Mouse (Mus musculus): ENCODE measurements around the gene Slc24a4. TPM values are rescaled to one million over a fixed set of nuclear protein-coding genes. Genes with fewer than 3 reads are reported as not detected.

The Slc24a4 gene
- 10 to 100 TPM; 37.4 to 44.6 TPM for total RNA-seq (2021)

DNA sequence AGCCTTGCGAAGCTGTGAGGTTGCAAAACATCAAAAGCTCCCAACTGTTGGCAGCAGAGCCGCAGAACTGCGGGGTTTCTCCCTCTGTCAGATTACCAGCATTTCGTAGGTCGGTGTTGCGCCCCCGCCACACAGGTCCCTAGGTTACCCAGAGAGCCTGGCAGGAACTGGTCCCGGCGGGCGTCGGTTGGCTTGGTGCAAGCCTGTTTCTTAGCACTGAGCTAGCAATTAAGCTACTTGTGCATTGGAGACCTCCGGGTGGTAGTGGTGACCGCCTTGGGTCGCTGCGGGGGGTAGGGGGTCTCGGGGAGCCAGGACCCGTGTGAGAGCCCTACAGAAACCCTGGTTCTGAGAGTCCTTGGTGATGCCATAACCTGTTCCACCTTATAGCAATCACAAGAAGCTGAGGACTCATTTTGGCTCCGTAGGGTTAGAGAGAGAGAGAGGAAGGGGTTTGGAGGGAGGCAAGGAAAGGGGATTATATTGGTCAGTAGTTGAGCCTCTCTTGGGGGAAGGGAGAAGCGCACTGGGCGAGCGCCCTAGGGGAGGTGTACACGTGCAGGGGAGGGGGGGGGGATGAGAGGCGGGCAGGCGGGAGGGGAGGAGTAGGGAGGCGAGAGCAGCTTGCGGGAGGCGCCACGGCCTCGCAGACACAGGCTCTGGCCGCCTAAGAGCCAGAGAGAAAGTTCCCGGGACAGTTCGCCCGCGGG, at the start of gene Slc24a4:
Gene Slc24a4 (plus strand): TSS at position 653 of the 710 bp plus-strand sequence.
- intact Hi-C loops (cut with DNase I): loop anchor here (5.0 kb wide), 3 partner anchors 71 to 126 kb away; no protein-coding TSS in a partner anchor
- peak; percentile 47 to 61 for DNase-seq (ENCODE audit: low spot score in 2 of 2)

DNA sequence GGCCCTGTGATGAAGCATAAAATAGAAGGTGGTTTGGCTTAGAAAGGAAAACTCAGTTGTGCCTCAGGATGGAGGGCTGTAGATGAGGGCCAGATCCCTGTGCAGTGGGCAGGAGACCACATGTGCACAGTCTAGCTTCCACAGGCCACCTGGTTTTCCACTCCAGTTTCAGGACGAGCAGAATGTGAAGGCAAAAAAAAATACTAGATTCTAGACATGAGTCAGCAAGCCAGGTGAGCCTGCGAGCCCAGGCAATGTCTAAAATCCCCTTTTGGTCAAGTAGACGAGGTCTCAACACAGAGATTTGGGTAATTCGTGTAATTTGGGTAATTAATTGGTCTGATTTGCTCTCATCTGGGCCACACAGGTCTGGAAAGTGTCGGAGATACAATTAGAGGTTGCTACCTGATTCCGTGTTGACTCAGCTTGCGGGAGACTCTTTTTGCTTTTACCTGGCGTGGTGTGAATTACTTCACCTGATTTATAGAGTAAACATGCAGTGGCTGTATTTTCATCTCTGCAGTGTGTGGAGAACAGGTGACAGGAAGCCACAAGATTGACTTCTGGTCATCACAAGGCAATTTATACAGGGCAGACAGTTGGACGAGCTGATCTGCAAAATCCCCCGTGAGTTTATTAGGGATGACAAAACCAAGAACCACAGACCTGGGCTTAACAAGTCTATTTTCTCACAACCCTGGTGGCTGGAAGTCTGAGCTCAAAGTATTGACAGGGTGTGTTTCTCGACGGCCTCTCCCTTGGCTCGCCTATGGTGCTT, 45.7 kb upstream of the Slc24a4 start:
- intact Hi-C loops (cut with DNase I): no loop called here
- peak in 1 of 2 experiments; percentile 39 for DNase-seq (ENCODE audit: low spot score in 2 of 2)

- intact Hi-C loops (cut with DNase I): no loop called here
- DNase-seq (ENCODE audit: low spot score in 2 of 2): no peak
These were observed 38.0 kb upstream of the Slc24a4 start for GRCm38 (mm10) chr12:102090535-102090934.

GRCm38 (mm10) chr12:102092342-102093094, 36.0 kb upstream of the Slc24a4 start:
- intact Hi-C loops (cut with DNase I): no loop called here

GRCm38 (mm10) chr12:102105990-102106389, 22.5 kb upstream of the Slc24a4 start:
- DNase-seq (ENCODE audit: low spot score in 2 of 2): no peak
- intact Hi-C loops (cut with DNase I): no loop called here

More at GRCm38 (mm10) chr12:102092342-102093094, 36.0 kb upstream of the Slc24a4 start:
- DNase-seq (ENCODE audit: low spot score in 2 of 2): no peak

DNA sequence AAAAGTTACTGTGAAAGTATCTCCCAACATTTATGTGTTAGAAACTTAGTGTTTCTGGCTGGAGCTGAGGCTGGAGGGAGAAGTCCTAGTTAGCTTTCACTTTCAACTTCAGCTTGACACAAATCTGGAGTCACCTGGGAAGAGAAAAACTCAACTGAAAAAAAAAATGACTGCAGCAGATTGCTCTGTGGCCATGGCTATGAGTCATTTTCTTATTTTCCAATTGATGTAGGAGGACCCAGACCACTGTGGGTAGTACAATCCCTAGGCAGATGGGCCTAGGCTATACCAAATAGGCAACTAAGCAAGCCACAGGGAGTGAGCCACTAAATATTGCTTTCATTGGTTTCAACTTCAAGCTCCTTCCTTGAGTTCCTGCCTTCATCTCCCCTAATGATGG, 19.7 kb upstream of the Slc24a4 start:
- DNase-seq (ENCODE audit: low spot score in 2 of 2): no peak
- intact Hi-C loops (cut with DNase I): no loop called here

DNA sequence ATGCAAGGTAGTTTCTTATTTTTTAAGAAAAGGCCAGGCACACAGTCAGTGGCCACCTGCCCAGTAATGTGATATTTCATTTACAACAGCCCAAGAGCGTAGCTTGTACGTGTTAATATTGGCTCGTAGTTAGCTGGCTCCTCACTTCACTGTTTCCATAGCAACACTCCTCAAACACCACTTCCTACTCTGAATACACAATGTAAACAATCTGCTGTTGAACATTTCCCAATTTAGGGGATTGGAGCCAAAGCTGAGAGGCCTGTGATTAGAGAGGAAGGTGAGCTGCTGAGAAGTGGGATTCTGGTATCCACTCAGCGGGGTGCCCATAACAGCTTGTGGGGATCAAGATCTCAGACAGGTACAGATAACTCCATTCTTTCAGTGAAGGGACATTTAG, 16.0 kb upstream of the Slc24a4 start:
- intact Hi-C loops (cut with DNase I): no loop called here

GRCm38 (mm10) chr12:102112901-102113300, 15.6 kb upstream of the Slc24a4 start:
- DNase-seq (ENCODE audit: low spot score in 2 of 2): no peak
- intact Hi-C loops (cut with DNase I): no loop called here

More for the DNA sequence above, 16.0 kb upstream of the Slc24a4 start:
- peak; percentile 45 for DNase-seq (ENCODE audit: low spot score in 2 of 2)

GRCm38 (mm10) chr12:102113391-102113790, 15.1 kb upstream of the Slc24a4 start:
- intact Hi-C loops (cut with DNase I): no loop called here
- DNase-seq (ENCODE audit: low spot score in 2 of 2): no peak

- intact Hi-C loops (cut with DNase I): no loop called here
- no peak for DNase-seq (ENCODE audit: low spot score in 2 of 2)
These were observed 12.0 kb upstream of the Slc24a4 start for GRCm38 (mm10) chr12:102116580-102116979.

DNA sequence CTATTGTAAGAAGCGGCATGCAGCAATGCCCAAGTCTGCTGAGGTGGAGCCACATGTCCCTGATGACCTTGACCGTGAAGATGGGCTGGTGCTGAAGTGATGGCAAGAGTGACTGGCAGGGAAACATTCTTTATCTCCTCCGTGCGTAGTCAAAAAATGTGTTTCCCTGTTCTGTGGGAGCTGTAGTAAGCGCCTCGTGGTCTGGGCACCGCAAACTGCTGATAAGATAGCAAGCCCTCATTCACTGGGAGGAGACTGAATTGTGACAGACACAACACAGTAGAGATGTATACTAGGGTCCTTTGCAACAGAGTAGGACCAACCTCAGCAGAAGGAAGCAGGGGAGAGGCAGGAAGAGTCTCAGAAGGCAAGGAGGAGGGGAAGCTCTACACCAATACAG, 10.5 kb upstream of the Slc24a4 start:
- DNase-seq (ENCODE audit: low spot score in 2 of 2): no peak
- intact Hi-C loops (cut with DNase I): no loop called here

DNA sequence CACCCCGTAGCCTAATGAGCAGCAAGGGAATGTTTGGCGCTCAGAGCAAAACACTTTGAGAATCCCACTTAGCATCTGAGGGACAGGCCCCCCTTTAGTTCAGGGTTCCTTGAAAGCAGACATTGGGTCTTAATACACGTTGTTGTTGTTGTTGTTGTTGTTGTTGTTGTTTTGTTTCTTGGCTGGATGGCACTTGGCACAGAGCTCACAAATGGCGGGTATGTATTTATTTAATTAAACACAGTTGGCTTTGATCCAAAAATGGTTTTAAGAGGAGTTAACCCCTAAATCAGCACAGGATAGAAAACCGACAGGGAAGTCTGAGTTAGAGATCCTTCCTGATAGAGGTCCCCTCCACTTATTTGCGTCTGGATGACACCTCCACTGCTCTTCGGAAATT, 932 bp upstream of the Slc24a4 start:
- intact Hi-C loops (cut with DNase I): loop anchor here (5.0 kb wide), 3 partner anchors 70 to 125 kb away; no protein-coding TSS in a partner anchor
- no peak for DNase-seq (ENCODE audit: low spot score in 2 of 2)

DNA sequence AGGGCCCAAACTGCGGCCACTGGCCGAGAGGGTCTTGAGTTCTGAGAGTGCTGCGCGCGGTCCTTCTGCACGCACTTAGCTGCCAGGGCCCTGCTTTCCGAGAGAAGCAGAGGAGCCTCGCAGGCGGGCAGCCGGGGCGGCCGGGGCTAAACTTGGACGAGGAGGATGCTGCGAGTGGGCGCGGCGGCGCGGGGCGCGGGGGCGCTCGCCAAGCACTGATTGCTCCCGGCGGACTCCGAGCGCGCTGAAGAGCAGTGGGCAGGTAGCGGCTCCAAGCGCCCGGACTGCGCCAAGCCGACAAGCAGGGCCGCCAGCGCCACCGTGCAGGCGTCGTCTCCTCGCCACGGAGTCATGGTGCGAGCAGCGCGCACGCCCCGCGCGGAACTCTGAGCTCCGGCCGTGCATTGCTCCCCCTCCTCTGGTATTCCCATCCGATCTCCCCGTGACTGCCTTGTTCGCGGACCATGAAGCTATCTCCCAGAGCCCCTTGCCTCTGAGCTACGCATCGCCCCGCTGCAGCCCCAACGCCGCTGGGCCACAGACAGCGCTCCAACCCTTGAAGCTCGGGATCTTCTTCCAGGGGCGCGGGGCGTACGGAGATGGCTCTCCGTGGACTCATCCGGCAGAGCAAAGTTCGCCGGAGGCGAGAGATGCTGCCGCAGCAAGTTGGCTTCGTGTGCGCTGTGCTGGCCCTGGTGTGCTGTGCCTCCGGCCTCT, 416 bp downstream of the Slc24a4 start:
- intact Hi-C loops (cut with DNase I): loop anchor here (5.0 kb wide), 3 partner anchors 72 to 127 kb away; no protein-coding TSS in a partner anchor
- peak; percentile 87 to 88 for DNase-seq (ENCODE audit: low spot score in 2 of 2)

DNA sequence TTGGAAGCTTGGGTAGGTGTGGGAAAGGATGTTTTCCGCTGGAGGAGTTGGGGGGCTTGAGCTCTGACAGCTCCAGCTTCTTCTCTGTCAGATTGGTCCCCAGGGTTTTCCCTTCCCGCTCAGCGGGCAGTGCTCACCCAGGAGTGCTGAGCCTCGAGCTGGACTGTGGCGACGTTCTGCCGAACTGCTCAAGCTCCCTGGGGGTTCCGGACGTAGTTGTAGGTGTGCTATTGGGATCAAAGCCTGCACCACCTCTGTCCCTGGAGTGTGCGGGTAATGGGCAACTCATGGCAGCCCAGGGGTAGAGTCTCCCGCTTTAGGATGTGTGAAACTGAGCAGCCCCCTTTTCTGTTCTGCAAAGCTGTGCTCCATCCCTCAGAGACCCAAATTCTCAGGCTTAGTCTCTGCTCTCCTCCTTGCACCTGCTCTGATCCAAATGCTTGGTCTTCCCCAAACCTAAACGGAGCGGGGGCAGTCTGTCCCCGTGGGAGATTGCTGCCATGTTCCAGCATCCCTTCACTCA, 1.0 kb downstream of the Slc24a4 start:
- intact Hi-C loops (cut with DNase I): loop anchor here (5.0 kb wide), 4 partner anchors 63 to 127 kb away; no protein-coding TSS in a partner anchor
- DNase-seq (ENCODE audit: low spot score in 2 of 2): peak; percentile 36 to 48

DNA sequence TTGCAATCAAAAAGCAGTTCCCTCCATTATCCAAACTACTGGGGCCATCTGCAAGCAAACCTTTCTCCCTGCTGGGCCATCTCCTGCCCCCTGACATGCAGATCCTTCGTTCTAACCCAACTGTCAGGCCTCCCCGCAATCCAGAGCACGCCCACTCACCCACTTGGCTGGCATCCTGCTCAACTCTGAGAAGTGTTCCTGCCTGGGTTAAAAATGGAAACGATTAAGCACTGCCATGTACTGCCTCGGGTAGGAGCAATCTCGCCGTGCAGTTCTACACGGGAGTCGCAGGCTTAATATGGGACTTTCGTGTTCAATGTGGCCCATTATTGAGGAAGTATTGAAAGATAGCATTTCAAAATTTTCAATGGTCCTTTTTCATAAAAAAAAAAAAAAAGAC, 11.2 kb downstream of the Slc24a4 start:
- intact Hi-C loops (cut with DNase I): loop anchor here (5.0 kb wide), 1 partner anchor 208 kb away; no protein-coding TSS in a partner anchor
- DNase-seq (ENCODE audit: low spot score in 2 of 2): peak; percentile 56 to 81

DNA sequence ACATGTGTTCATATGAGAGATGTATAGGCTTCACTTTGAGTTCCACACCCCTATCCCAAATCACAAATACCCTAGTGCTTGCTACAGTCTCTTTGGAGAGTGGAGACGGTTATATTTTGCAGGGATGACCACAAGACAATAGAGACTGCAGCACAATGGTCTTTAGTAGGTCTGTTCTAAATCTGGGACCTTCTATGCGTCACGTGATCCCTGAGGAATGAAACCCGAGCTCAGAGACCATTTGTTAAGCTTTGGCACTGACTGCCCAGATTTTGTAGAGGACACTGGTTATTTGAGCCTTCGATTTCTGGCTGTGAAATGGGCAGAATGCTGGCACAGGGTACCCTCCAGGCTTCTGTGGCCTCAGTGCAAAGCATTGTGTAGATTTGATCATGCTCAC, 12.8 kb downstream of the Slc24a4 start:
- intact Hi-C loops (cut with DNase I): loop anchor here (5.0 kb wide), 1 partner anchor 206 kb away; no protein-coding TSS in a partner anchor
- DNase-seq (ENCODE audit: low spot score in 2 of 2): no peak

DNA sequence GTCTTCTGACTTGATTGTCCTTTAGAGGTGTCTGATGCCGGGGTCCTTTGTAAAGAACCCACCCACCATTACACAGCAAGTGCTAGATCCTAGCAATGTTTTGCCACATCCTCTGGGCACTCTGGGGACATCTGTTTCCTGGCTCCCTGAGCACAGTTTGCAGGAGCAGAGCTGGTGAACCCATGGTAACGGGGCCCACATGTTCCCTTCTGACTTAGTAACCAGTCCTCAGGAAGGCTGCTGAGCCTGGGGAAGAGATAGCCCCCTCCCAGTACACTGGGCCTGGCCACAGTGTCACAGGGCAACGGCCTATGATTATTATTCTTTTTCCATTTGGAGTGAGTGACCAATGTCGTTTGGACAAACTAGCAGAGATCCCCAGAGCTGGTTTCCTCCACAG, 19.1 kb downstream of the Slc24a4 start:
- no peak for DNase-seq (ENCODE audit: low spot score in 2 of 2)
- intact Hi-C loops (cut with DNase I): no loop called here

- intact Hi-C loops (cut with DNase I): no loop called here
- DNase-seq (ENCODE audit: low spot score in 2 of 2): no peak
These were observed 20.2 kb downstream of the Slc24a4 start for GRCm38 (mm10) chr12:102148746-102149145.

GRCm38 (mm10) chr12:102151185-102151584, 22.7 kb downstream of the Slc24a4 start:
- intact Hi-C loops (cut with DNase I): no loop called here
- DNase-seq (ENCODE audit: low spot score in 2 of 2): no peak
